Mouse (Mus musculus): ENCODE data around the gene Car14. TPM values are rescaled to one million over a fixed set of nuclear protein-coding genes. Genes with fewer than 3 reads are reported as not detected.
A peak's percentile ranks its signal among the peaks of the same experiment; 100 is the strongest.
"Not testable (repeated sequence)": the region's sequence is repeated elsewhere in the genome, so short reads cannot be mapped to it uniquely, and the experiment has no call there.

Gene Car14
- total RNA-seq, 2 experiments from 2014 or later = not detected

DNA sequence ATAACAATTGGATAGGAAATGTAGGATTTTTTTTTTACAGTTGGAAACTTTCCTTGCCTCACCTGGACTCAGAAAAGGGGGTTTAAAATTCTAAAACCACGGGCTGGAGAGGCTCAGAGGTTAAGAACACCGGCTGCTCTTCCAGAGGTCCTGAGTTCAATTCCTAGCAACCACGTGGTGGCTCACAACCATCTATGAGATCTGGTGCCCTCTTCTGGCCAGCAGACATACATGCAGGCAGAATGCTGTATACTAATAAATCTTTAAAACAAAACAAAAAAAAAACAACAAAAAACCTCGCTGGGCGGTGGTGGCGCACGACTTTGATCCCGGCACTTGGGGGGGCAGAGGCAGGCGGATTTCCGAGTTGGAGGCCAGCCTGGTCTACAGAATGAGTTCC is 43.3 kb downstream of the Car14 start:
- ATAC-seq (replicated peaks; ENCODE audit: poor library complexity, severe bottlenecking) = no peak

DNA sequence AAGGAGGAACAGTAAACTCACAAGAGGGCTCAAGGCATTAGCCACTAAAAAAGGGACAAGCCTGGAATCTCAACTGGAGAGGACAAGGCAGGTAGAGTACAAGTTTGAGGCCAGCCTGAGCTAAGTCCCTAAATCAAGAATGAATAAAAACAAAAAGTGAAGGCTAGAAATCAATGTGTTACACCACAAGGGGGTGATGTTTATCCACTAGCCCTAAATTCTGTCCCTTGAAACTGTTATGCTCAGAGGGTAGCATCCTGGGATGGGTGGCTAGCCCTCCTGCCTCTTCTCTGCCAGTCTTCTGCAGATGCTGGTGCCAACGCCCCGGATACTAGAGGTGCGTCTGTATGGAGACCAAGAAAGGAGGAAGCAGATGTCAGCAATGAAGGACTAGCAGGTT is 44.2 kb downstream of the Car14 start:
- no peak for ATAC-seq (replicated peaks; ENCODE audit: poor library complexity, severe bottlenecking)

DNA sequence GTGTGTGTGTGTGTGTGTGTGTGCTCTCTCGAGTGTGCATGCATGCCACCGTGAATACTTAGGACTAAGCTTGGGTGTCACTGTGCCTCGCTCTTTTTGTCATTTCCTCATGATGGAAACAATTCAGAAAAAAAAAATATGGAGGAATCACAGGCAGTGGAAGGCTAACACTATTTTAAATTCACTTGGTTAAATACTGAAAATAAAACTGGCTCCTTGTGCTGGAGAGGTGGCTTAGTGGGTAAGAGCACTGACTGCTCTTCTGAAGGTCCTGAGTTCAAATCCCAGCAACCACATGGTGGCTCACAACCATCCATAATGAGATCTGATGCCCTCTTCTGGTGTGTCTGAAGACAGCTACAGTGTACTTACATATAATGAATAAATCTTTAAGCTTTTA is 46.2 kb downstream of the Car14 start:
- ATAC-seq (replicated peaks; ENCODE audit: poor library complexity, severe bottlenecking) = not testable (repeated sequence)

DNA sequence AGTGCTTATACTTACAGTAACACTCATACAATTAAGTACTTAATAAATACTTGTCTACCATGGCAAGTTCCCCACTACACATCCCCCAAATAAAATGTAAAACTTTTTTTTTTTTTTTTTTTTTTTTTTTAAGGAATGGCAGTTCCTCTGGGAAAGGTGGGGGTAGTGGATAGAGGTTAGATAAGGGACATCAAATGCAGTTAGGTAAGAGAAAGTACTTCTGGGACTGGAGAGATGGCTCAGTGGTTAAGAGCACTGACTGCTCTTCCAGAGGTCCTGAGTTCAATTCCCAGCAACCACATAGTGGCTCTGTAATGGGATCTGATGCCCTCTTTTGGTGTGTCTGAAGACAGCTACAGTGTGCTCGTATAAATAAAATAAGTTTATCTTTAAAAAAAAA is 47.4 kb downstream of the Car14 start:
- ATAC-seq (replicated peaks; ENCODE audit: poor library complexity, severe bottlenecking) = not testable (repeated sequence)

DNA sequence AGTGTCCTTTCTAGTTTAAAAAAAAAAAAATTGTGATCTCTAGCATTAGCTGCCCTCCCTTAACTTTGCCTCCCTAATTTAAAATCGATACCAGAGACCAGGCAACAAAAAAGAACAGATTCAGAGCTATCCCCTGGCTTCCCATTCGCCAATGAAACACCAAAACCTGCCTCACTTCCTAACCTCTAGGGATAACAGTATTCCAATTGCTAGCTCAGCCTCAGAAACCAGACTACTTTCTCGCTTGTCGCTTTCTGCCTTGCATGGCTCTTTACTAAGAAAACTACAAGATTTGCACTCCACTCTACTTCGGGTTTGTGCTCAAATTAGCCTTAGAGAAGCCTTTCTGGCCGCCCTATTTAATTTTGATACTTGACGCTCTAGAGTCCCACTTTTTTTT is 48.4 kb downstream of the Car14 start:
- no peak for ATAC-seq (replicated peaks; ENCODE audit: poor library complexity, severe bottlenecking)

DNA sequence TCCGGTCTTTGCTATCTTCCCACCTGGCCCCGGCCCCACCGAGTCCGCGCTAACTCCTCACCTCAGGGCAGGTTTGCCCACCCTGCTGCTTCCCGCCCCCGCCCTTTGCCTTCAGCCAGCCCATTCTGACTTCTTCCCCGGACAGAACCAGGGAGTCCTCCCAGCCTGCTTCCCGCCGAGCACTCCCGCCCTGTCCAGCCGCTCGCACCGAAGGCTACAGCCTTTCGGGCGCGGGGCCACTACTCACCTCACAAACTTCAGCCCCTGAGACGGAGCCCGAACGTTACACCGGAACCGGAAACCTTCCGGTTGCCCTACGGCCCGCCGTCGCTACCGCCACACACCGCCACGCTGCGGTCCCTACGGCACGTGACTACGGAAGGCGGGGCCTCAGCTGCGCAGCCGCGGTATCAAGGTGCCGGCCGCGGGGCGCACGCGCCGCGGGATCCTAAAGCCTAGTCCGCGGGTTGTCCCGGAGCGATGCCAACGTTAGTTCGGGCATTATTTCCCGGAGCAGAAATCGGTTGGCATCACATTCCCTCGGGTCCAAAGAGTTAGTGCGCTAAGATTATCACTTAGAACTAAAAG is 48.9 kb downstream of the Car14 start, which contains the start of gene Prpf3:
Gene Prpf3, minus strand, starts transcription at position 384 of the 588 bp plus-strand sequence.
- peak; percentile 99 for ATAC-seq (replicated peaks; ENCODE audit: poor library complexity, severe bottlenecking)

DNA sequence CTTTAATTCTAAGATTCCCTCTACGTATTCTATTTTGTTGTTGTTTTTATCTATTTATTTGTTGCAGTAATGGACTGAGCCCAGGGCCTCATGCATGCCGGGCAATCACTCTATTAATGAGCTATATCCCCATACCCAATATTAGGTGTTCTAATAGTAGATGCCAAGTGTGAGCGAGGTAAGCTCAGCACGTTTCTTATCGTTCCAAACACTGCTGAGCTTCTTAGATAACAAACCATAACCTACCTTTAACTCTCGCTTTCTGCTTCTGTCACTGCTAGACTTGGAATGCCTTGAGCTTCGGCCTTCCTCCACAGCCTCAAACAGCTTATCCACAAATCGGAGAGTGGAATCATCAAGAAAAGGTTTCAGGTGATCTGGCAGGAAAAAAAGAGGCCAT is 53.2 kb downstream of the Car14 start:
- no peak for ATAC-seq (replicated peaks; ENCODE audit: poor library complexity, severe bottlenecking)

DNA sequence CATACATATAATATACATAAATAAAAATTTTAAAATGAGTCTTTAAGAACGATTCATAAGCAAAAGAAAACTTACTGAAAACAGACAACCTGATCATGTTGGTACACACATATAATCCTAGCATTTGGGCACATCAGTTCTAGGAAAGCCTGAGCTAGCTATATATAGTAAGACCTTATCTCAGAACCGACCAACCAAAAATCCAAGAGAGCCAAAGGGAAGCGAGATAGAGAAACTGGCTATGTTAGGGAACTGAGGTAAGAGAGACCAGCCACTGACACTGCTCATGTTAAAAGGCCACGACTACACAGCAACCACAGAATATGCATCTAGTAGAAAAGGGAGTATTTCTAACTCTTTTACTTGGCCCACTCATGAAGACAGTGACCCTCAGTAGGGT is 53.9 kb downstream of the Car14 start:
- no peak for ATAC-seq (replicated peaks; ENCODE audit: poor library complexity, severe bottlenecking)

Other genes with a start within 250 kb of the Car14 start
- 88.5 and 94.4 TPM in 2 replicates for gene Mcl1, start 245.9 kb downstream of the Car14 start, total RNA-seq (2014; fragmentation: Nextera tagmentation)
- gene Mcl1, start 245.9 kb downstream of the Car14 start, total RNA-seq (2017) = 123 and 124 TPM in 2 replicates
- gene Adamtsl4, start 216.8 kb downstream of the Car14 start, total RNA-seq (2014; fragmentation: Nextera tagmentation) = 0.23 and 1.4 TPM in 2 replicates
- gene Adamtsl4, start 216.8 kb downstream of the Car14 start, total RNA-seq (2017) = 0.17 TPM in 1 of 2 replicates, not detected in the other
- 5.6 and 10.4 TPM in 2 replicates for gene Ecm1, start 165.1 kb downstream of the Car14 start, total RNA-seq (2014; fragmentation: Nextera tagmentation)
- gene Ecm1, start 165.1 kb downstream of the Car14 start, total RNA-seq (2017) = 0.30 TPM in 1 of 2 replicates, not detected in the other
- 63.0 and 69.1 TPM in 2 replicates for gene Tars2, start 144.5 kb downstream of the Car14 start, total RNA-seq (2014; fragmentation: Nextera tagmentation)
- gene Tars2, start 144.5 kb downstream of the Car14 start, total RNA-seq (2017) = 47.6 and 53.2 TPM in 2 replicates
- gene Rprd2, start 85.8 kb downstream of the Car14 start, total RNA-seq (2014; fragmentation: Nextera tagmentation) = 56.0 and 56.8 TPM in 2 replicates
- 17.5 and 23.8 TPM in 2 replicates for gene Rprd2, start 85.8 kb downstream of the Car14 start, total RNA-seq (2017)
- 49.6 and 60.8 TPM in 2 replicates for gene Prpf3, start 48.8 kb downstream of the Car14 start, total RNA-seq (2014; fragmentation: Nextera tagmentation)
- gene Prpf3, start 48.8 kb downstream of the Car14 start, total RNA-seq (2017) = 35.9 and 45.7 TPM in 2 replicates
- 186 and 187 TPM in 2 replicates for gene Mrps21, start 33.2 kb downstream of the Car14 start, total RNA-seq (2014; fragmentation: Nextera tagmentation)
- gene Mrps21, start 33.2 kb downstream of the Car14 start, total RNA-seq (2017) = 342 and 431 TPM in 2 replicates
- 2.6 and 4.6 TPM in 2 replicates for gene Ciart, start 22.4 kb downstream of the Car14 start, total RNA-seq (2014; fragmentation: Nextera tagmentation)
- 0.90 and 4.0 TPM in 2 replicates for gene Ciart, start 22.4 kb downstream of the Car14 start, total RNA-seq (2017)
- gene BC028528, start 12.7 kb downstream of the Car14 start, total RNA-seq (2014; fragmentation: Nextera tagmentation) = 36.7 and 51.1 TPM in 2 replicates
- 57.2 and 65.2 TPM in 2 replicates for gene BC028528, start 12.7 kb downstream of the Car14 start, total RNA-seq (2017)
- gene Aph1a, start 10.7 kb downstream of the Car14 start, total RNA-seq (2014; fragmentation: Nextera tagmentation) = 67.0 and 69.0 TPM in 2 replicates
- gene Aph1a, start 10.7 kb downstream of the Car14 start, total RNA-seq (2017) = 31.8 and 42.8 TPM in 2 replicates
- 159 and 191 TPM in 2 replicates for gene Anp32e, start 24.6 kb upstream of the Car14 start, total RNA-seq (2014; fragmentation: Nextera tagmentation)
- 445 and 523 TPM in 2 replicates for gene Anp32e, start 24.6 kb upstream of the Car14 start, total RNA-seq (2017)
- 45.7 and 59.7 TPM in 2 replicates for gene Plekho1, start 91.3 kb upstream of the Car14 start, total RNA-seq (2014; fragmentation: Nextera tagmentation)
- gene Plekho1, start 91.3 kb upstream of the Car14 start, total RNA-seq (2017) = 30.2 and 31.3 TPM in 2 replicates
- gene Vps45, start 153.8 kb upstream of the Car14 start, total RNA-seq (2014; fragmentation: Nextera tagmentation) = 16.8 and 56.2 TPM in 2 replicates
- 13.1 and 13.6 TPM in 2 replicates for gene Vps45, start 153.8 kb upstream of the Car14 start, total RNA-seq (2017)
- 3.4 and 6.1 TPM in 2 replicates for gene Otud7b, start 199.8 kb upstream of the Car14 start, total RNA-seq (2014; fragmentation: Nextera tagmentation)
- 8.8 and 12.5 TPM in 2 replicates for gene Otud7b, start 199.8 kb upstream of the Car14 start, total RNA-seq (2017)